Mouse (Mus musculus): ENCODE measurements around the gene Spp1. TPM values are rescaled to one million over a fixed set of nuclear protein-coding genes. Genes with fewer than 3 reads are reported as not detected.

Spp1 gene
- total RNA-seq, 4 experiments from 2014 or later = 13.9 to 18.3 (median 15.7) TPM

Other genes with a start within 250 kb of the Spp1 start
- gene Dmp1, start 232.5 kb upstream of the Spp1 start, total RNA-seq (2022) = 1 to 10 TPM; 5.0 to 6.8 (median 5.8) TPM
- under 1 TPM in 2 of 4 experiments, not detected in 2; 0.16 to 0.23 TPM for gene Ibsp, start 135.9 kb upstream of the Spp1 start, total RNA-seq (2022)
- not detected for gene Mepe, start 109.8 kb upstream of the Spp1 start, total RNA-seq (2022)
- 10 to 100 TPM; 26.2 to 29.1 (median 28.6) TPM for gene Pkd2, start 24.3 kb downstream of the Spp1 start, total RNA-seq (2022)
- 10 to 100 TPM; 11.5 to 13.3 (median 12.4) TPM for gene BC005561, start 73.2 kb downstream of the Spp1 start, total RNA-seq (2022)

Data from left cerebral cortex, adult 8-10 months (tissue).